Mouse (Mus musculus) embryonic fibroblast, embryonic 13.5 days (primary cell): ENCODE measurements around the gene Tmem212. TPM values are rescaled to one million over a fixed set of nuclear protein-coding genes. Genes with fewer than 3 reads are reported as not detected.
"Not testable (repeated sequence)": the region's sequence is repeated elsewhere in the genome, so short reads cannot be mapped to it uniquely, and the experiment has no call there.

ENCODE experiments used
- H3K27ac ChIP-seq: 2 replicates; pipeline ENCODE4 v1.5.1; 2012; ENCODE audit warnings: low read length, control low read depth, inconsistent platforms; ENCODE audit not compliant: insufficient read depth
- H3K4me1 ChIP-seq: 2 replicates; pipeline ENCODE4 v1.6.1; 2011; ENCODE audit warnings: low read length; ENCODE audit not compliant: control insufficient read depth, insufficient read depth
- H3K4me3 ChIP-seq: 2 replicates; pipeline ENCODE4 v1.5.1; 2011; ENCODE audit warnings: mild to moderate bottlenecking, control low read depth, low read length; ENCODE audit not compliant: insufficient read depth
- CTCF ChIP-seq: IDR thresholded peaks from 2 replicates; pipeline ENCODE4 v1.5.1; 2011; ENCODE audit warnings: mild to moderate bottlenecking, control low read depth, low read length, moderate library complexity, borderline replicate concordance; ENCODE audit not compliant: insufficient read depth
- POLR2A ChIP-seq: IDR thresholded peaks from 2 replicates; pipeline ENCODE4 v1.6.1; 2011; ENCODE audit warnings: low read depth, mild to moderate bottlenecking, control low read depth, low read length, moderate library complexity
- polyA plus RNA-seq: library from polyadenylated mRNA; stranded (reverse); fragments of >200 nt; gene quantifications from 2 replicates; pipeline ENCODE4 v1.2.4, GENCODE M21; 2011; ENCODE audit warnings: low read depth; ENCODE audit not compliant: missing spikeins, insufficient read length

The Tmem212 gene
- not detected in 2 replicates for polyA plus RNA-seq

DNA sequence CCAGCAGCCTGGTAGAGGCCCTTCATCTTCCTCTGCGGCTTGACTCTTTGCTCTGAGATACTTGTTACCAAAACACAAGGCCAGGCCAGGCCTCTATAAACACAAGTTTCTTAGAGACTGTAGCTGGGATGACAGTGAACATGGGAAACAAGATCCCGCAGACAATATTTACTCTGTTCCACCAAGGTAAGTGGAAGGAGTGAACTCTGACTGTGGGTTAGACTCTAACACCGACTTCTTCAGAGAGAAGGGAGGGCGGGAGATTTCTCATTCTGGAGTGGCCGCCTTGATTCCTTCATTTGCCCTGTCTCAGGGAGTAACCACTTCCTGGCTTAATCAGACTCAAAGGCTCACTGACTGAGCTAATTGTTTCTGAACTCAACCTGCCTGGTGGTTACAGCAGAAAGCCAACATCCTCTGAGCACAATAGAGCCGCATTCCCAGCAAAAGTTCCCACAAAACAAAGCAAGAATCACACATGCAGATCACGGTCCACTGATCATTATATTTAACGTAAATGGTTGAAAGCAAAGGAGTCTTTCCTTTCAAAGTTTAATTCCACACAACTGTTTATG, at the start of gene Tmem212:
TSS of gene Tmem212 (minus strand) at position 51 of the 575 bp plus-strand sequence.
- Histone ChIP-seq H3K4me3 (no peak within 1 kb of the TSS), H3K4me1 (no peaks in the 10 kb centered on the region), H3K27ac (no peak within 1 kb of the TSS)
- TF ChIP-seq POLR2A (no peak), CTCF (no peak)

DNA sequence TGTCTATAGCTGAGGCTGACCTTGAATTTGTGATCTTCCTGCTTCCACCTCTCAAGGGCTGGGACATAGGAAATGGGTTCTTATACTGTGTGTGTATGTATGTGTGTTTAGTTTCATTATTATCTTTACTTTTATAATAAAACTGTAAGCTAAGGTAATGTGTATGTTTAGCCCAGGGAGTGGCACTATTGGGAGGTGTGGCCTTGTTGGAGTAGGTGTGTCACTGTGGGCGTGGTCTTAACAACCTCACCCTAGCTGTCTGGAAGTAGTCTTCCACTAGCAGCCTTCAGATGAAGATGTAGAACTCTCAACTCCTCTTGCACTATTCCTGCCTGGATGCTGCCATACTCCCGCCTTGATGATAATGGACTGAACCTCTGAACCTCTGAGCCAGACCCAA, 49.2 kb upstream of the Tmem212 start:
- not testable (repeated sequence) for H3K4me3 ChIP-seq, H3K4me1 ChIP-seq, H3K27ac ChIP-seq

DNA sequence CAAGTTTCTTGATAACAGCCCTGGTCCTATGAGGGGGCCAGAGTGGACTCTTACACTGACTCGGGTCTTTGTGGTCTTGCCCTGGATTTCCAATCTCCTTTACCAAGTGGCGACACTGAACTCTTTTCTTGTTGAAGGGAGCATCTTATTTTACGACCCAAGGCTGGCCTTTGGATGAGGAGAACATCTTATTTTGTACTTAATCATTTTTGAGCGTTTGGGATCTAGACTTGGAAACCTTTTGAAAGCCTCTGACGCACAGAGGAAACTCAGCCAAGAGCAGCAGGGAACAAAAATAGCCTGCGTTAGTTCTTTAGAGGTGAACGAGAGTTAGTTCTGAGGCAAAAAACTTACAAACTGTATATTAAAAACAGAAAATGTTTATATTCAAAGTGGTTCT, 46.8 kb upstream of the Tmem212 start:
- Histone ChIP-seq H3K4me3 (no peak overlapping the region), H3K27ac (peak overlapping the region; percentile 43; the same call in 1 of the 2 replicates), H3K4me1 (peaks cover 8% of the 10 kb centered on the region; the same call in 1 of the 2 replicates)
- TF ChIP-seq POLR2A (no peak), CTCF (no peak)

DNA sequence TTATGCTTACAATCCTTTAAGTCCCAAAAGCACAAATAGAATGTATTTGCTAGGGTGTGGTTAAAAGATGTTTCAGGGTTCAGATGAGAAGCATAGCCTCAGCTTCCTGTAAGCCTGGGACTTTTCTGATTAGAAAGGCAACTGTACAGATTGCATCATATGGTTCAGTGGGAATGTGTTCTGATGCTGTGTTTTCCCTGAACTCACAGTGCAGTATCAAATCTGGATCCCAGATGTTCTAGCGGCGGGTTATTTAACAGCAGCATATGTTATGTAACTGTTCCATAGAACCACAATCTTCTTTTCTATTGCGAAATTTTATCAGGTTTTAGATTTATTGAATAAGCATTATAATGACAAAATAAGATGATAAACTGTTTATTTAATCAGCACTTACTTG, 45.5 kb upstream of the Tmem212 start:
- peaks cover 12% of the 10 kb centered on the region; the same call in 1 of the 2 replicates for H3K4me1 ChIP-seq
- H3K4me3 ChIP-seq, result no peak overlapping the region
- H3K27ac ChIP-seq, result peak overlapping the region; percentile 82

DNA sequence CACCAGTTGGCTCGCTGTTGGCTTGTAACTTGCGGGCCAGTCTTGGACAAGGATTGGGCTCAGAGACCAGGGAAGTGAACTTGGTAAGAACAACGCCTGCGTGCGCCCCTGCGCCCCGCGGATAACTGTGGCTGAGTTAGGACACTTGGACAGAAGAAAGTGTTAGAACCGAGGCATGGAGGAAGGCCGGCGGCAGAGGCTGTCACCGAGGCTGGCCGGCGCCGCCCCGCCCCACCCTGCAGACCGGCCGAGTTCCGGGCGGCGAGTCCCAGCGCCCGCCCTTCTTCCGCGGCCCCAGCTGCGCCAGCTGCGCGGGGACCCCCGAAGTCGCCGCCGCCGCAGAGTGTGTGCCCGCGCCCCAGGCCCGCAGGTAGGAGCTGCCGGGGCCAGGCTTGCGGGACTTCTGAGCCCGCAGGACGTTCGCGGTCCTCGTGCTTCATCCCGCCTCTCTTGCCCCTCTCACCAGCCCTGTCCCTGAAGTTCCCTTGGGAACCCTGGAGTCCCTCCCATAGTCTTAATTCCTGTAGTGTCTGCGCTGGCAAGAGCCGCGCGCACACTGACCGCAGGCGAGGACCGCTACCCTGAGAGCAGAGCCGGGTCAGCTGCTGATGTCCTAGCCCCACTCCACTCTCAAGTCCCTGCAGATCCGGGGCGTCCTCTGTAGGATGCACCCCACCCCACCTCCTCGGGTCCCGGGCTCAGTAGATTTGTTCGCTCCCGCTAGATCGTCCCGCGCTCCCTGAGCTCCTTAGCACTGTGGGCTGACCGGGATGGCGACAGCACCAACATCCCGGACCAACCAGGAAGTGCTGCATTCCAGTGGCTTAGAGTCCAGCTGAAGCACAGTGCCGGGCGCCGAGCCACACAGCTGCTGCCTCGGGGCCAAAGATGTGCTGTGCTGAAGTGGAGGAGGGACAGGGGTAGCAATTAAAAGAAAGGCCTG, 42.5 kb upstream of the Tmem212 start, which contains the start of gene Pld1:
TSS of gene Pld1 (plus strand) at position 315 of the 943 bp plus-strand sequence.
- TF ChIP-seq POLR2A (peak; percentile 74), CTCF (no peak)
- peaks cover 12% of the 10 kb centered on the region; the same call in 1 of the 2 replicates for H3K4me1 ChIP-seq
- peak within 1 kb of the TSS; percentile 82 for H3K27ac ChIP-seq
- peak within 1 kb of the TSS; percentile 56 for H3K4me3 ChIP-seq

More for the DNA sequence above, 45.5 kb upstream of the Tmem212 start:
- TF ChIP-seq CTCF, result no peak
- TF ChIP-seq POLR2A, result no peak

DNA sequence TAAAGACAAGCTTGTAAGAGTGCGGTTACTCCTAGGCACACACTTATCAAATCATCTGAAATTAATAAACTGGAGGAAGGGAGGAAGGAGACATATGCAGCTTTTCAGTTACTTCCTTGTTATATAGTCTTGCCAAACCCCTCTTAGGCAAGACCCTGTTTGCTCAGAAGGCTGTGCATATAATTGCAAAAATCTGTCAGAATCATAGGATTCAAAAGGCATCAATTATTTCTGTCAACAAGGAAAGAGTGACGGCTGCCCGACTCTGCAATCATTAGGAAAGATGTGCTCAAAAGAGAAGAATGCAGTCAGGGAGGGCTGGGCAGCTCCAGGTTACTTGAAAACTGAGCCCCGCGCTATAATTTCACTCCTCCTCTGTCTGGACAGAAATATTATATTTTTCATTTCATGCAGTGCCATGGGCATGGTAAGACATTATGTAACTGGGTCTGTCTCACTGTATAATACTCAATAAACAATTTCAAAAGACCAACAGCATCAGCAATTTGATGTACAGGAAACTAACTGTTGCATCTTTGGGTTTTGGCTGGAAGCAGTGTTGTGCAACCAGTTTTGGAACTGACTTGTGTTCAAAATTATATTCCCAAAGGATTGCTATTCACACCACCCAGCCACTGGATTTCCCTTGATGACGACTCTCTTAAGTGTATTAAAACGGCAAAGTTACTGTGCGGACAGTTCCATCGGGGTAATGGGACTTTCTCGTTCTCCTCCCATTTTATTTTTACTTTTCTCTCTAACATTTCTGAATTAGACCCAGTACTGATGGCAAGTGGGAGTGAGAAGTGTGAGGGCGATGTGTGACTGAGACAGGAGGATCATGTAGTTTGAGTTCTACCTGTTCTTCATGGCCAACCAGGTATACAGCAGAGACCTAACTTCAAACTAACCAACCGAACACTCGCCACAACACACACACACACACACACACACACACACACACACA, 41.3 kb upstream of the Tmem212 start:
- TF ChIP-seq CTCF, result no peak
- TF ChIP-seq POLR2A, result peak; percentile 13; the same call in 1 of the 2 replicates
- Histone ChIP-seq H3K27ac (no peak overlapping the region; the same call in 1 of the 2 replicates), H3K4me3 (peak overlapping the region; percentile 56; the same call in 1 of the 2 replicates), H3K4me1 (peaks cover 12% of the 10 kb centered on the region; the same call in 1 of the 2 replicates)

DNA sequence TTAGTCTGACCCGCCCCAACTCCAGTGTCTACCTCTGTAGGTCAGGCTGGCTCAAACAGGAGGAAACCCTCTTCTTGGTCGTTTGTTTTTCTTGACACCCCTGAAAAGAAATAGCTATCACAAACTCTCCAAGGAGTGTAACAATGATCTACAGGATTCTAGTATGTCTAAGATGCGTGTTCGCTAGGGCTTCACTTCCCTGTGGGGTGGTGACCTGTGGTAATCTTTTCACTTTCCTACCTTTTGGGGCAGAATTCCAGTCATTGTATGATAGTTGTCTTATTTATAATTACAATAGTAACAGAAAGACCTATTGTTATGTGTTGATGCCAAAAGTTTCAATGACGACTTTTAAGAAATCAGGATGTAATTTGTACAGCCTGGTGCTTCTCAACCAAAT, 40.6 kb upstream of the Tmem212 start:
- Histone ChIP-seq H3K4me1 (peaks cover 12% of the 10 kb centered on the region; the same call in 1 of the 2 replicates), H3K4me3 (no peak overlapping the region), H3K27ac (no peak overlapping the region)
- TF ChIP-seq CTCF, result no peak
- TF ChIP-seq POLR2A, result no peak

DNA sequence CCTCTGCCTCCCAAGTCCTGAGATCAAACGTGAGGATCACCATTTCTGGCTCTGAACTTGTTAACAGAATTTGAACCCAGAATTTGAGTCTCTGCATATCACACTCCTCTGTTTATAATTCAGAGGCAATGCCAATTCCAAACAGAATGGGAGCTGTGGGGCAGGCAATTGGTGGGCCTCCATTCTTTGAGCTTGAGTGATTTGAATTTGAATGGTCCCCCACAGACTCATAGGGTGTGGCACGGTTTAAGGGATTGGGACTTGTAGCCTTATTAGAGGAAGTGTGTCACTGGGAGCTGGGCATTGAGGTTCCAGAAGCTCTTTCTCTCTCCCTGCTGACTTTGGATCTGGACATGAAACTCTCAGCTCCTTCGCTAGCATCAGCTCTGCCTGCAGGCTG, 39.5 kb upstream of the Tmem212 start:
- Histone ChIP-seq H3K4me1 (peaks cover 10% of the 10 kb centered on the region; the same call in 1 of the 2 replicates), H3K27ac (no peak overlapping the region), H3K4me3 (no peak overlapping the region)
- TF ChIP-seq POLR2A, result no peak
- no peak for TF ChIP-seq CTCF

DNA sequence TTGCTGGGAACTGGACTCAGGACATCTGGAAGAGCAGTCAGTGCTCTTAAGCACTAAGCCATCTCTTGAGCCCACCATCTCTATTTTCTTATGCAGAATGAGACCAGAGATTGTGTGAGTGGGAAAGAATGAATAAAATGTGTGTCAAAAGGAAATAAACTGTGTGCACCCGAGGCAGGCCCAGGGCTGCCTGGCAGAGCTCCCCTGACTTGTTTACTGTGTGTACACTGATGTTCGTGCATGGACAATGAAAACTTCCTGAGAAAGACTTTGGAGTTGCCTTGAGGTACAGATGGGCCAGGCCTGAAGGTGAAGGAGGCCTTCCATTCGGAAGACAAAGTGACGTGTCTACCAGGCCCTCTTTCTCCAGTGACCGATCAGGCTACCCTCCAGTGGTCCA, 36.2 kb upstream of the Tmem212 start:
- H3K4me1 ChIP-seq, result no peaks in the 10 kb centered on the region
- no peak overlapping the region for H3K27ac ChIP-seq
- TF ChIP-seq CTCF, result no peak
- no peak for TF ChIP-seq POLR2A
- no peak overlapping the region for H3K4me3 ChIP-seq
